Mouse (Mus musculus) cerebellum, adult 2 months (tissue): ENCODE data around the gene Xrcc4. TPM values are rescaled to one million over a fixed set of nuclear protein-coding genes. Genes with fewer than 3 reads are reported as not detected.

Source experiments
- DNase-seq, 2 experiments: peaks; one replicate each; pipeline ENCODE4 v3.0.0; 2021
- H3K27ac ChIP-seq: fragments of 200-500 bp; 2 replicates; pipeline ENCODE4 v1.5.1; 2012; ENCODE audit warnings: low read length, control low read depth, inconsistent platforms; ENCODE audit not compliant: insufficient read depth
- H3K27me3 ChIP-seq: fragments of 200-500 bp; 2 replicates; pipeline ENCODE4 v1.6.1; 2012; ENCODE audit warnings: inconsistent platforms, mild to moderate bottlenecking, low read length, moderate library complexity; ENCODE audit not compliant: control insufficient read depth, insufficient read depth
- H3K4me1 ChIP-seq: fragments of 200-500 bp; 2 replicates; pipeline ENCODE4 v1.6.1; 2011; ENCODE audit warnings: low read length; ENCODE audit not compliant: control insufficient read depth, insufficient read depth
- H3K4me3 ChIP-seq: fragments of 200-500 bp; replicated peaks from 2 replicates; pipeline ENCODE3; 2011; ENCODE audit warnings: mild to moderate bottlenecking, low read depth, low read length, control low read depth; ENCODE audit not compliant: insufficient read depth
- CTCF ChIP-seq: fragments of 200-500 bp; IDR thresholded peaks from 2 replicates; pipeline ENCODE4 v1.5.1; 2011; ENCODE audit warnings: low read depth, mild to moderate bottlenecking, control low read depth, low read length, moderate library complexity, borderline replicate concordance; ENCODE audit not compliant: insufficient read depth
- POLR2A ChIP-seq: fragments of 200-500 bp; IDR thresholded peaks from 2 replicates; pipeline ENCODE4 v1.6.1; 2011; ENCODE audit warnings: low read length, control low read depth, borderline replicate concordance; ENCODE audit not compliant: insufficient read depth
- WGBS: fragments of 180-500 bp; shearing (Covaris S2); methylation state at CpG from one replicate; pipeline ENCODE4 v1.1.7; 2018; 5-methylcytosine and 5-hydroxymethylcytosine counted together
- polyA plus RNA-seq: library from polyadenylated mRNA; depleted of rRNA; stranded (reverse); fragments of >200 nt; gene quantifications from 2 replicates; pipeline ENCODE4 v1.2.3, GENCODE M21; 2012

The Xrcc4 gene
- polyA plus RNA-seq, 1 experiment, result 9.1 TPM

- H3K4me1 ChIP-seq, result no peaks in the 10 kb centered on the region
- H3K27me3 ChIP-seq, result no peaks in the 10 kb centered on the region
- TF ChIP-seq CTCF (no peak), POLR2A (no peak)
- H3K4me3 ChIP-seq, result no peak overlapping the region
- DNase-seq, result no peak
- 10% methylated on average over 3 of the region's 3 CpGs for WGBS
- H3K27ac ChIP-seq, result no peak overlapping the region
Observed at GRCm38 (mm10) chr13:89929477-89929876, 159.9 kb downstream of the Xrcc4 start.

- no peak overlapping the region for H3K4me3 ChIP-seq
- no peak for TF ChIP-seq CTCF
- TF ChIP-seq POLR2A, result no peak
- WGBS, result 95% methylated on average over 3 of the region's 3 CpGs
- H3K4me1 ChIP-seq, result no peaks in the 10 kb centered on the region
- H3K27ac ChIP-seq, result no peak overlapping the region
- no peaks in the 10 kb centered on the region for H3K27me3 ChIP-seq
- DNase-seq, result no peak
Observed at GRCm38 (mm10) chr13:89918814-89919481, 170.5 kb downstream of the Xrcc4 start.

GRCm38 (mm10) chr13:89914332-89914731, 175.1 kb downstream of the Xrcc4 start:
- H3K27me3 ChIP-seq, result no peaks in the 10 kb centered on the region
- no peak overlapping the region for H3K27ac ChIP-seq
- TF ChIP-seq POLR2A (no peak), CTCF (no peak)
- DNase-seq, result no peak
- no peak overlapping the region for H3K4me3 ChIP-seq
- WGBS, result 63% methylated on average over 5 of the region's 5 CpGs
- no peaks in the 10 kb centered on the region for H3K4me1 ChIP-seq

GRCm38 (mm10) chr13:89913891-89914290, 175.5 kb downstream of the Xrcc4 start:
- TF ChIP-seq POLR2A (no peak), CTCF (no peak)
- WGBS, result 83% methylated on average over 6 of the region's 6 CpGs
- Histone ChIP-seq H3K4me3 (no peak overlapping the region), H3K4me1 (no peaks in the 10 kb centered on the region), H3K27me3 (no peaks in the 10 kb centered on the region), H3K27ac (no peak overlapping the region)
- no peak for DNase-seq

GRCm38 (mm10) chr13:89906120-89906519, 183.3 kb downstream of the Xrcc4 start:
- WGBS, result 76% methylated on average over 2 of the region's 2 CpGs
- Histone ChIP-seq H3K4me3 (no peak overlapping the region), H3K27ac (no peak overlapping the region), H3K4me1 (no peaks in the 10 kb centered on the region), H3K27me3 (no peaks in the 10 kb centered on the region)
- TF ChIP-seq CTCF (no peak), POLR2A (no peak)
- no peak for DNase-seq

GRCm38 (mm10) chr13:89899066-89899465, 190.3 kb downstream of the Xrcc4 start:
- WGBS, result 94% methylated on average over 4 of the region's 4 CpGs

GRCm38 (mm10) chr13:89892140-89892539, 197.3 kb downstream of the Xrcc4 start:
- Histone ChIP-seq H3K27ac (no peak overlapping the region), H3K4me1 (no peaks in the 10 kb centered on the region), H3K27me3 (no peaks in the 10 kb centered on the region), H3K4me3 (no peak overlapping the region)
- DNase-seq, result no peak
- WGBS, result 97% methylated on average over 4 of the region's 4 CpGs
- TF ChIP-seq CTCF (no peak), POLR2A (no peak)

More at GRCm38 (mm10) chr13:89899066-89899465, 190.3 kb downstream of the Xrcc4 start:
- TF ChIP-seq CTCF (no peak), POLR2A (no peak)
- DNase-seq, result no peak
- Histone ChIP-seq H3K27ac (no peak overlapping the region), H3K4me3 (no peak overlapping the region), H3K4me1 (no peaks in the 10 kb centered on the region), H3K27me3 (no peaks in the 10 kb centered on the region)

GRCm38 (mm10) chr13:89890159-89890558, 199.2 kb downstream of the Xrcc4 start:
- WGBS, result 96% methylated on average over 1 of the region's 1 CpGs
- Histone ChIP-seq H3K4me3 (no peak overlapping the region), H3K27me3 (no peaks in the 10 kb centered on the region), H3K27ac (no peak overlapping the region), H3K4me1 (no peaks in the 10 kb centered on the region)
- no peak for DNase-seq
- TF ChIP-seq CTCF (no peak), POLR2A (no peak)
